Comparison of ENCODE assay signal across 34 mouse cellular contexts in the genomic region with DNA sequence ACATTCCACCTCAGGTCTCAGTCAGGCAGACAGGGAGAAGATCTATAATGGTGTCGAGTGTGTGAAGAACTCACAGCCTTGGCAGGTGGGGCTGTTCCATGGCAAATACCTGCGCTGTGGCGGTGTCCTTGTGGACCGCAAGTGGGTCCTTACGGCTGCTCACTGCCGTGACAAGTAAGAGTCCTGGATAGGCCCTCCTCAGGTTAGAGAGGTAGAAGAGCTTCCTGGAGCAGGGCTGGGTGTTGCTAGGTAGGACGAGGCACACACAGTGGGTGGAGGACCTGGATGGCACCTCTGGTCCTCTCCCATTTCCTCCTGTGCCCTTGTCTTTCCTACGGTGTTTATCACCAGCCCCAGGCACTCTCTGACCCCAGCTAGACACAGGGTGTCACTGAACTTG. TPM values are rescaled to one million over a fixed set of nuclear protein-coding genes. Genes with fewer than 3 reads are reported as not detected.
DNase-seq lines count a peak whose midpoint lies in the region; ATAC-seq and TF ChIP-seq lines count a peak whose summit lies in the region.
"Had no signal": no experiment of that assay in that cellular context is flagged by ENCODE, and none has a peak within 500 bp of the region (broad histone marks: within the 10 kb centered on the region; RNA-seq: fewer than 3 reads in every experiment).

No protein-coding gene starts in this region.

- no peak for ATAC-seq in intestine, embryonic 14.5 days (replicated peaks; ENCODE audit: low FRiP score, low TSS enrichment, low read depth)
- no peak for ATAC-seq in intestine, postnatal 0 days
- ATAC-seq in midbrain, embryonic 13.5 days: no peak
- ATAC-seq: activated CD4-positive, CD25-positive, alpha-beta regulatory T cell, adult 4 months; CD4-positive, CD25-positive, alpha-beta regulatory T cell, adult 4 months; forebrain, embryonic 13.5 days; forebrain, embryonic 16.5 days; hindbrain, postnatal 0 days had no signal

- no peak overlapping the region for H3K27ac ChIP-seq in intestine, embryonic 14.5 days (ENCODE audit: low read depth)
- no peak overlapping the region for H3K27ac ChIP-seq in intestine, postnatal 0 days (ENCODE audit: low read depth, low read length)
- H3K27ac ChIP-seq in midbrain, embryonic 10.5 days (replicated peaks): no peak overlapping the region
- no peak overlapping the region for H3K27ac ChIP-seq in midbrain, embryonic 13.5 days
- H3K27ac ChIP-seq: embryonic facial prominence, embryonic 10.5 days; embryonic facial prominence, embryonic 13.5 days; forebrain, embryonic 13.5 days; gastrocnemius, adult 2 months; heart, embryonic 15.5 days; hindbrain, embryonic 14.5 days; hindbrain, postnatal 0 days had no signal

- WGBS in intestine, embryonic 14.5 days: 92% methylated on average over 8 of the region's 8 CpGs
- WGBS in intestine, postnatal 0 days: 89% methylated on average over 8 of the region's 8 CpGs
- 91% methylated on average over 8 of the region's 8 CpGs for whole genome bisulfite sequencing in midbrain, embryonic 10.5 days
- WGBS in midbrain, embryonic 13.5 days: 96% methylated on average over 8 of the region's 8 CpGs

- H3K4me1 ChIP-seq in intestine, embryonic 14.5 days (replicated peaks; ENCODE audit: control insufficient read depth, insufficient read depth, low read length): no peaks in the 10 kb centered on the region
- H3K4me1 ChIP-seq in intestine, postnatal 0 days (replicated peaks; ENCODE audit: control insufficient read depth, insufficient read depth, low read length): no peaks in the 10 kb centered on the region
- H3K4me1 ChIP-seq in midbrain, embryonic 10.5 days: peaks cover 8% of the 10 kb centered on the region
- H3K4me1 ChIP-seq in midbrain, embryonic 13.5 days (replicated peaks): peaks cover under 1% of the 10 kb centered on the region
- H3K4me1 ChIP-seq: embryonic facial prominence, embryonic 13.5 days; forebrain, embryonic 13.5 days; heart, embryonic 12.5 days; heart, embryonic 15.5 days had no signal

- H3K4me2 ChIP-seq in intestine, embryonic 14.5 days (ENCODE audit: low read length): no peak overlapping the region
- no peak overlapping the region for H3K4me2 ChIP-seq in intestine, postnatal 0 days (replicated peaks; ENCODE audit: low read depth)
- H3K4me2 ChIP-seq in midbrain, embryonic 13.5 days (replicated peaks): no peak overlapping the region
- H3K4me2 ChIP-seq: embryonic facial prominence, embryonic 13.5 days; forebrain, embryonic 13.5 days; heart, embryonic 12.5 days; heart, embryonic 15.5 days; hindbrain, embryonic 14.5 days had no signal

- no peaks in the 10 kb centered on the region for H3K9me3 ChIP-seq in intestine, embryonic 14.5 days (ENCODE audit: control insufficient read depth, low read length)
- H3K9me3 ChIP-seq in intestine, postnatal 0 days (ENCODE audit: control insufficient read depth): no peaks in the 10 kb centered on the region
- no peaks in the 10 kb centered on the region for H3K9me3 ChIP-seq in midbrain, embryonic 10.5 days (replicated peaks)
- no peaks in the 10 kb centered on the region for H3K9me3 ChIP-seq in midbrain, embryonic 13.5 days
- H3K9me3 ChIP-seq: embryonic facial prominence, embryonic 10.5 days; embryonic facial prominence, embryonic 13.5 days; forebrain, embryonic 13.5 days; heart, embryonic 12.5 days; heart, embryonic 15.5 days had no signal

- TF ChIP-seq CTCF in intestine, postnatal 0 days (IDR thresholded peaks at IDR 0.05; ENCODE audit: low read depth): no peak

- no peak overlapping the region for H3K4me3 ChIP-seq in intestine, embryonic 14.5 days (ENCODE audit: low read depth, low read length)
- no peak overlapping the region for H3K4me3 ChIP-seq in intestine, postnatal 0 days (ENCODE audit: low read depth, low read length)
- no peak overlapping the region for H3K4me3 ChIP-seq in midbrain, embryonic 10.5 days
- no peak overlapping the region for H3K4me3 ChIP-seq in midbrain, embryonic 13.5 days (replicated peaks)
- H3K4me3 ChIP-seq: embryonic facial prominence, embryonic 10.5 days; embryonic facial prominence, embryonic 13.5 days; erythroblast, embryonic 14.5 days; forebrain, embryonic 13.5 days; gastrocnemius, adult 2 months; heart, embryonic 12.5 days; heart, embryonic 15.5 days had no signal

- DNase-seq in intestine, embryonic 14.5 days (ENCODE audit: low spot score): peak; percentile 40
- peak; percentile 6 for DNase-seq in midbrain, embryonic 10.5 days (ENCODE audit: low spot score)
- DNase-seq in urinary bladder, postnatal 4 days (ENCODE audit: low spot score in 2 of 2): peak; percentile 14 to 52
- DNase-seq in urinary bladder, postnatal 14 days (ENCODE audit: low spot score): no peak
- DNase-seq in MN1 (ENCODE audit: low spot score): no peak
- DNase-seq: adrenal gland, adult 8-10 months; adrenal gland, postnatal 25 days; cerebellum, adult 11-12 months; cerebellum, adult 8-10 months; cerebellum, postnatal 10 days; cerebellum, postnatal 36 days; embryo, embryonic 11 days; gastrocnemius, adult 2 months; gastrocnemius, postnatal 14 days; heart, adult 18-20 months; heart, postnatal 14 days had no signal

- no peak overlapping the region for H3K9ac ChIP-seq in intestine, embryonic 14.5 days (ENCODE audit: low read length)
- H3K9ac ChIP-seq in intestine, postnatal 0 days (ENCODE audit: low read depth, low read length): no peak overlapping the region
- no peak overlapping the region for H3K9ac ChIP-seq in midbrain, embryonic 13.5 days (replicated peaks)
- H3K9ac ChIP-seq: embryonic facial prominence, embryonic 13.5 days; forebrain, embryonic 13.5 days; heart, embryonic 12.5 days; heart, embryonic 15.5 days; hindbrain, embryonic 14.5 days had no signal

- H3K36me3 ChIP-seq in intestine, embryonic 14.5 days (ENCODE audit: control insufficient read depth, insufficient read depth, low read length): no peaks in the 10 kb centered on the region
- H3K36me3 ChIP-seq in intestine, postnatal 0 days (ENCODE audit: control insufficient read depth, insufficient read depth): no peaks in the 10 kb centered on the region
- H3K36me3 ChIP-seq in midbrain, embryonic 10.5 days: no peaks in the 10 kb centered on the region
- H3K36me3 ChIP-seq in midbrain, embryonic 13.5 days: no peaks in the 10 kb centered on the region
- H3K36me3 ChIP-seq: embryonic facial prominence, embryonic 10.5 days; embryonic facial prominence, embryonic 13.5 days; heart, embryonic 12.5 days; heart, embryonic 15.5 days had no signal

- H3K27me3 ChIP-seq in intestine, embryonic 14.5 days (replicated peaks; ENCODE audit: control insufficient read depth, insufficient read depth, low read length): no peaks in the 10 kb centered on the region
- H3K27me3 ChIP-seq in intestine, postnatal 0 days (replicated peaks; ENCODE audit: control insufficient read depth, insufficient read depth, low read length): no peaks in the 10 kb centered on the region
- H3K27me3 ChIP-seq in midbrain, embryonic 10.5 days (ENCODE audit: low read depth, poor library complexity, severe bottlenecking): no peaks in the 10 kb centered on the region
- no peaks in the 10 kb centered on the region for H3K27me3 ChIP-seq in midbrain, embryonic 13.5 days
- H3K27me3 ChIP-seq: embryonic facial prominence, embryonic 13.5 days; forebrain, embryonic 13.5 days; heart, embryonic 12.5 days; heart, embryonic 15.5 days had no signal

RNA-seq across cellular contexts. Expression of a gene that starts 0.9 kb away (rescaled TPM):
- polyA plus RNA-seq in intestine, embryonic 14.5 days (2014; fragmentation: Nextera tagmentation; extraction: Ambion mirVana): not detected in 2 replicates
- not detected in 2 replicates for polyA plus RNA-seq in intestine, postnatal 0 days (2015; fragmentation: Nextera tagmentation; extraction: Ambion mirVana)
- polyA plus RNA-seq in midbrain, embryonic 10.5 days (2016; fragmentation: Nextera tagmentation; extraction: Ambion mirVana): not detected in 2 replicates
- not detected in 2 replicates for polyA plus RNA-seq in midbrain, embryonic 13.5 days (2015; fragmentation: Nextera tagmentation; extraction: Ambion mirVana)
- polyA plus RNA-seq: activated CD4-positive, CD25-positive, alpha-beta regulatory T cell, adult 4 months; brain, embryonic 14.5 days; C2C12; CD4-positive, CD25-positive, alpha-beta regulatory T cell, adult 4 months; cortical plate, adult 2 months; embryonic facial prominence, embryonic 10.5 days; erythroblast, embryonic 14.5 days; forebrain, embryonic 13.5 days; forebrain, embryonic 16.5 days; frontal cortex, adult 2 months; heart, embryonic 12.5 days; heart, embryonic 15.5 days; hindbrain, embryonic 11.5 days; hindbrain, embryonic 14.5 days; hindbrain, postnatal 0 days had no signal

RNA-seq across cellular contexts. Expression of a gene that starts 4.8 kb away (rescaled TPM):
- not detected in 2 replicates for polyA plus RNA-seq in intestine, embryonic 14.5 days (2014; fragmentation: Nextera tagmentation; extraction: Ambion mirVana)
- polyA plus RNA-seq in intestine, postnatal 0 days (2015; fragmentation: Nextera tagmentation; extraction: Ambion mirVana): 0.21 TPM in 1 of 2 replicates, not detected in the other
- not detected in 2 replicates for polyA plus RNA-seq in midbrain, embryonic 10.5 days (2016; fragmentation: Nextera tagmentation; extraction: Ambion mirVana)
- not detected in 2 replicates for polyA plus RNA-seq in midbrain, embryonic 13.5 days (2015; fragmentation: Nextera tagmentation; extraction: Ambion mirVana)
- polyA plus RNA-seq: brain, embryonic 14.5 days; C2C12; cortical plate, adult 2 months; erythroblast, embryonic 14.5 days; forebrain, embryonic 13.5 days; forebrain, embryonic 16.5 days; frontal cortex, adult 2 months; heart, embryonic 12.5 days; hindbrain, embryonic 11.5 days; hindbrain, embryonic 14.5 days; hindbrain, postnatal 0 days had no signal

RNA-seq across cellular contexts. Expression of a gene that starts 11.2 kb away (rescaled TPM):
- 1.1 and 1.4 TPM in 2 replicates for polyA plus RNA-seq in intestine, embryonic 14.5 days (2014; fragmentation: Nextera tagmentation; extraction: Ambion mirVana)
- polyA plus RNA-seq in intestine, postnatal 0 days (2015; fragmentation: Nextera tagmentation; extraction: Ambion mirVana): 0.33 TPM in 1 of 2 replicates, not detected in the other
- polyA plus RNA-seq in midbrain, embryonic 10.5 days (2016; fragmentation: Nextera tagmentation; extraction: Ambion mirVana): 0.19 and 0.36 TPM in 2 replicates
- not detected in 2 replicates for polyA plus RNA-seq in midbrain, embryonic 13.5 days (2015; fragmentation: Nextera tagmentation; extraction: Ambion mirVana)
- polyA plus RNA-seq: erythroblast, embryonic 14.5 days; forebrain, embryonic 13.5 days; heart, embryonic 12.5 days; hindbrain, embryonic 14.5 days had no signal

RNA-seq across cellular contexts. Expression of a gene that starts 22.1 kb away (rescaled TPM):
- not detected in 2 replicates for polyA plus RNA-seq in intestine, embryonic 14.5 days (2014; fragmentation: Nextera tagmentation; extraction: Ambion mirVana)
- polyA plus RNA-seq in intestine, postnatal 0 days (2015; fragmentation: Nextera tagmentation; extraction: Ambion mirVana): not detected in 2 replicates
- not detected in 2 replicates for polyA plus RNA-seq in midbrain, embryonic 10.5 days (2016; fragmentation: Nextera tagmentation; extraction: Ambion mirVana)
- polyA plus RNA-seq in midbrain, embryonic 13.5 days (2015; fragmentation: Nextera tagmentation; extraction: Ambion mirVana): 0.13 and 0.20 TPM in 2 replicates
- polyA plus RNA-seq: activated CD4-positive, CD25-positive, alpha-beta regulatory T cell, adult 4 months; brain, embryonic 14.5 days; CD4-positive, CD25-positive, alpha-beta regulatory T cell, adult 4 months; cortical plate, adult 2 months; erythroblast, embryonic 14.5 days; forebrain, embryonic 13.5 days; frontal cortex, adult 2 months; heart, embryonic 12.5 days; heart, embryonic 15.5 days; hindbrain, embryonic 14.5 days; hindbrain, postnatal 0 days had no signal

RNA-seq across cellular contexts. Expression of a gene that starts 27.7 kb away (rescaled TPM):
- 26.7 and 29.9 TPM in 2 replicates for polyA plus RNA-seq in intestine, embryonic 14.5 days (2014; fragmentation: Nextera tagmentation; extraction: Ambion mirVana)
- polyA plus RNA-seq in intestine, postnatal 0 days (2015; fragmentation: Nextera tagmentation; extraction: Ambion mirVana): 3.0 and 3.5 TPM in 2 replicates
- polyA plus RNA-seq in midbrain, embryonic 10.5 days (2016; fragmentation: Nextera tagmentation; extraction: Ambion mirVana): 9.5 and 10.0 TPM in 2 replicates
- 4.5 and 4.9 TPM in 2 replicates for polyA plus RNA-seq in midbrain, embryonic 13.5 days (2015; fragmentation: Nextera tagmentation; extraction: Ambion mirVana)

Comparison
In these comparisons a context has a peak if more than half of its experiments do, and no peak if none do; other contexts are left out.
1. DNase-seq: peak in intestine, embryonic 14.5 days (single experiment), midbrain, embryonic 10.5 days (single experiment) and urinary bladder, postnatal 4 days (2 of 2); none in urinary bladder, postnatal 14 days (single experiment) and MN1 (single experiment).